Mouse (Mus musculus) intestine, embryonic 14.5 days (tissue): ENCODE measurements around the gene Ruvbl2. TPM values are rescaled to one million over a fixed set of nuclear protein-coding genes. Genes with fewer than 3 reads are reported as not detected.

ENCODE experiments used
- ATAC-seq: fragments of 200-750 bp; cut with Nextera tagmentation; replicated peaks from 2 replicates; pipeline ENCODE4 v1.8.0; 2017; ENCODE audit warnings: low read depth, moderate number of reproducible peaks, moderate TSS enrichment, moderate library complexity; ENCODE audit not compliant: low FRiP score, low TSS enrichment
- DNase-seq: peaks from one replicate; pipeline ENCODE4 v3.0.0-alpha.2; 2018; ENCODE audit warnings: low spot score
- H3K27ac ChIP-seq: fragments of 300-500 bp; sonication (generic); 2 replicates; pipeline ENCODE4 v1.5.1; 2014; ENCODE audit warnings: low read depth, mild to moderate bottlenecking, control low read depth
- H3K27me3 ChIP-seq: fragments of 300-500 bp; sonication (generic); replicated peaks from 2 replicates; pipeline ENCODE4 v1.6.1; 2014; ENCODE audit warnings: low read length, control low read depth; ENCODE audit not compliant: control insufficient read depth, insufficient read depth
- H3K36me3 ChIP-seq: fragments of 300-500 bp; sonication (generic); 2 replicates; pipeline ENCODE4 v1.6.1; 2014; ENCODE audit warnings: low read length, control low read depth; ENCODE audit not compliant: control insufficient read depth, insufficient read depth
- H3K4me1 ChIP-seq: fragments of 300-500 bp; sonication (generic); replicated peaks from 2 replicates; pipeline ENCODE4 v1.6.1; 2014; ENCODE audit warnings: low read length, control low read depth, mixed read lengths; ENCODE audit not compliant: control insufficient read depth, insufficient read depth
- H3K4me2 ChIP-seq: fragments of 300-500 bp; sonication (generic); 2 replicates; pipeline ENCODE4 v1.6.1; 2014; ENCODE audit warnings: low read length
- H3K4me3 ChIP-seq: fragments of 300-500 bp; sonication (generic); 2 replicates; pipeline ENCODE4 v1.5.1; 2014; ENCODE audit warnings: low read depth, low read length, control low read depth, mixed read lengths
- H3K9ac ChIP-seq: fragments of 300-500 bp; sonication (generic); 2 replicates; pipeline ENCODE4 v1.6.1; 2014; ENCODE audit warnings: mild to moderate bottlenecking, low read length
- H3K9me3 ChIP-seq: fragments of 300-500 bp; sonication (generic); 2 replicates; pipeline ENCODE4 v1.6.1; 2016; ENCODE audit warnings: low read length, control low read depth; ENCODE audit not compliant: control insufficient read depth
- WGBS: fragments of 180-500 bp; shearing (Covaris S2); extraction: QIAGEN DNeasy Blood & Tissue Kit; methylation state at CpG from one replicate; pipeline ENCODE4 v1.1.7; 2014; 5-methylcytosine and 5-hydroxymethylcytosine counted together
- microRNA-seq: library from miRNA; unstranded; fragments of <30 nt; microRNA quantifications from one replicate; pipeline ENCODE4, GENCODE M21; 2016
- polyA plus RNA-seq: library from polyadenylated mRNA; unstranded; fragments of >200 nt; fragmentation: Nextera tagmentation; extraction: Ambion mirVana; gene quantifications from 2 replicates; pipeline ENCODE4 v1.2.1, GENCODE M21; 2014

Gene Ruvbl2
- polyA plus RNA-seq, 1 experiment from 2014 or later: 164 TPM

DNA sequence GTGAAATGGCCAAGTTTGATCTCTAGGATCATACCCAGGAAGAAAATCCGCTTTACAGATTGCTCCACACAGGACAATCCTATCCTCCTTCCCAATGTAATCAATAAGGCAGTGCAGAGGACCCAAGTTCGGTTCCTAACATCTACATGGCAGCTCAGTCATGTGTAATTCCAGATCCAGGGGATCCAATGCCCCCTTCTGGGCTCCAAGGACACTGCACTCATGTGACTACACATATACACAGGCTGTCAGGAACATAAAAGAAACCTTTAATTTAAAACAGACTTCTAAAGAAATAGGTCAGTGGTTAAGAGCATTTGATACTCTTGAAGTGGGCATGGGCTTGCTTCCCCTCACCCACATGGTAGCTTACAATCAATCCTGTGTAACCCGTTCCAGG, 51.8 kb downstream of the Ruvbl2 start:
- H3K4me2 ChIP-seq: no peak overlapping the region
- H3K9me3 ChIP-seq: no peaks in the 10 kb centered on the region
- H3K36me3 ChIP-seq: peaks cover 99% of the 10 kb centered on the region
- no peak overlapping the region for H3K4me3 ChIP-seq
- no peak overlapping the region for H3K27ac ChIP-seq
- DNase-seq: no peak
- H3K4me1 ChIP-seq: no peaks in the 10 kb centered on the region
- WGBS: 86% methylated on average over 3 of the region's 3 CpGs
- H3K9ac ChIP-seq: no peak overlapping the region
- ATAC-seq: no peak
- no peaks in the 10 kb centered on the region for H3K27me3 ChIP-seq

DNA sequence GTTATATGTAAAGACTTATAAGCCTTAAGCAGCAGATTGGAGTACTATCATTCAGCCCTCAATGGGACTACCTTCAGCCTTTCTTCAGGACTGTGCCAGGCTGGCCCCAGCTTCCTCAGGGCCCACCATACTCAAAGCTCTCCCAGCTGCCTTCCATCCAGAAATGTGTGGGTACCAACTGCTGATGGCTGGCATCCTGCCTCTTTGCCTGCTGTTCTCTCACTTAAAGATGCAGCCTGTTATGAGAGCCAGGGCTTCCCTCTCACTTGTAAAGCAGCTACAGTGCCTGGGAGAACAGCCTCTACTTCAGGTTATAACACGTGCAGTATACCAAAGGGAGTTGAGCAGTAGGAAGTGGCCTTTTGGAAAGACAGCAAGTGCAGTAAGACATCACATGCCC, 61.8 kb downstream of the Ruvbl2 start:
- Histone ChIP-seq H3K9ac (no peak overlapping the region), H3K4me2 (no peak overlapping the region), H3K4me3 (no peak overlapping the region), H3K27me3 (no peaks in the 10 kb centered on the region), H3K27ac (no peak overlapping the region), H3K9me3 (no peaks in the 10 kb centered on the region), H3K36me3 (peaks cover 88% of the 10 kb centered on the region), H3K4me1 (0 out of 2 replicates have a peak, but pooled peaks cover under 1% of the 10 kb centered on the region)
- 88% methylated on average over 1 of the region's 1 CpGs for WGBS
- no peak for ATAC-seq
- DNase-seq: no peak

DNA sequence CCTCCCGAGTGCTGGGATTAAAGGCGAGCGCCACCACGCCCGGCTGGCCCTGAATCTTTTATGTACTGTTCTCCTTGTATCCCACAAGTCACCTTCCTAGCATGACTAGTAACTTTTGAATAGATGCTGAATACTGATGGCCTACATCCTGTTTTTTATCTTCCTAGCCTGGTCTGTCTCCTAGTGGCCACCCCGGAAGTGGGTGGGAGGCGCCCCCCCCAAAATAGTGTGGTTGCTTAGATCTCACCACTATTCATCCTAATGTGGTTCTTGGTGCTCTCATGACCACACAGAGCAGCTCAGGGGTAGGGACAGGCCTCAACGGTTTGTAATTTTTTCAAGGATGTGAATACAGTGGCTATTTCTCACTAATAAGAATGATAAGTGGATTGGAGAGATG, 63.3 kb downstream of the Ruvbl2 start:
- ATAC-seq (no peak), DNase-seq (no peak)
- Histone ChIP-seq H3K4me1 (peaks cover 5% of the 10 kb centered on the region; the same call in 1 of the 2 replicates), H3K4me2 (no peak overlapping the region), H3K27ac (no peak overlapping the region), H3K27me3 (peaks cover 4% of the 10 kb centered on the region; the same call in 1 of the 2 replicates), H3K9me3 (no peaks in the 10 kb centered on the region), H3K36me3 (peaks cover 74% of the 10 kb centered on the region), H3K9ac (no peak overlapping the region), H3K4me3 (no peak overlapping the region)
- 95% methylated on average over 8 of the region's 8 CpGs for WGBS

DNA sequence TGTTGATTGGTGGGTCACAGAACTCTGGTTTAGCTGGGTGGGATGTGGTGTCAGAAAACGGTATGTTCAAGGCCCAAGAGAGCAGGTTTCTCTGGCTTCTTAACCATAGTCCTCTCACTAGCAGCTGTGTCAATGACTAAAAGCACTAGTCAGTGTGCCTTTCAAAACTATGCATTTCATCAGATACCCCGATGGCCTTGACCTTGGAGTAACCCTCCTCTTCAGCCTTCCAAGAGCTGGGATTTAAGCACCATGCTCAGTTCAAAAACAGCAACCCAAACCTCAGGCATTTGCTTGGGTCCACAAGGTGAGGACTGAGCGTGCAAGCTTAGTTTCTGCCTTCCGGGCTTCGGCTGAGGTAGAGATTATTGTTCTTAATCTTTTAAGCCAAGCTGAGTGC, 65.5 kb downstream of the Ruvbl2 start:
- ATAC-seq: no peak
- peaks cover 16% of the 10 kb centered on the region for H3K27me3 ChIP-seq
- no peak overlapping the region for H3K27ac ChIP-seq
- H3K9me3 ChIP-seq: no peaks in the 10 kb centered on the region
- WGBS: 87% methylated on average over 5 of the region's 5 CpGs
- peaks cover 10% of the 10 kb centered on the region; the same call in 1 of the 2 replicates for H3K4me1 ChIP-seq
- H3K4me3 ChIP-seq: no peak overlapping the region
- peaks cover 51% of the 10 kb centered on the region for H3K36me3 ChIP-seq
- H3K4me2 ChIP-seq: no peak overlapping the region
- no peak for DNase-seq
- H3K9ac ChIP-seq: no peak overlapping the region

Small RNA genes within 50 kb of the gene (microRNA-seq; reads per million reads assigned to microRNA genes)
- gene Gm22133: not detected

Other genes starting within 250 kb of the Ruvbl2 start
- 0.43 and 0.73 TPM in 2 replicates for gene Ccdc155, start 233.2 kb downstream of the Ruvbl2 start, polyA plus RNA-seq
- 0.80 and 1.0 TPM in 2 replicates for gene Dkkl1, start 225.9 kb downstream of the Ruvbl2 start, polyA plus RNA-seq
- 129 and 139 TPM in 2 replicates for gene Tead2, start 222.3 kb downstream of the Ruvbl2 start, polyA plus RNA-seq
- gene Cd37, start 199.0 kb downstream of the Ruvbl2 start, polyA plus RNA-seq: 2.6 and 3.0 TPM in 2 replicates
- 0.24 TPM in 1 of 2 replicates, not detected in the other for gene Slc6a16, start 197.0 kb downstream of the Ruvbl2 start, polyA plus RNA-seq
- not detected in 2 replicates for gene Slc6a21, start 160.6 kb downstream of the Ruvbl2 start, polyA plus RNA-seq
- 18.7 and 21.3 TPM in 2 replicates for gene Trpm4, start 104.3 kb downstream of the Ruvbl2 start, polyA plus RNA-seq
- gene Hrc, start 102.8 kb downstream of the Ruvbl2 start, polyA plus RNA-seq: 0.58 and 0.63 TPM in 2 replicates
- gene Ppfia3, start 71.1 kb downstream of the Ruvbl2 start, polyA plus RNA-seq: 5.5 and 5.8 TPM in 2 replicates
- 3.0 and 3.2 TPM in 2 replicates for gene Lin7b, start 67.5 kb downstream of the Ruvbl2 start, polyA plus RNA-seq
- gene Snrnp70, start 42.4 kb downstream of the Ruvbl2 start, polyA plus RNA-seq: 77.1 and 86.0 TPM in 2 replicates
- 0.11 TPM in 1 of 2 replicates, not detected in the other for gene Kcna7, start 32.4 kb downstream of the Ruvbl2 start, polyA plus RNA-seq
- 2.3 and 3.9 TPM in 2 replicates for gene Ntf5, start 24.4 kb downstream of the Ruvbl2 start, polyA plus RNA-seq
- gene Lhb, start 17.3 kb downstream of the Ruvbl2 start, polyA plus RNA-seq: 0.38 and 0.47 TPM in 2 replicates
- gene Gys1, start 3.3 kb downstream of the Ruvbl2 start, polyA plus RNA-seq: 36.0 and 36.2 TPM in 2 replicates
- gene Ftl1, start 21.8 kb upstream of the Ruvbl2 start, polyA plus RNA-seq: 4,654 and 4,671 TPM in 2 replicates
- 134 and 139 TPM in 2 replicates for gene Bax, start 28.8 kb upstream of the Ruvbl2 start, polyA plus RNA-seq
- 1.8 and 2.3 TPM in 2 replicates for gene Tulp2, start 43.8 kb upstream of the Ruvbl2 start, polyA plus RNA-seq
- gene Gm45808, start 48.7 kb upstream of the Ruvbl2 start, polyA plus RNA-seq: not detected in 2 replicates
- gene Dhdh, start 50.7 kb upstream of the Ruvbl2 start, polyA plus RNA-seq: 2.9 and 3.5 TPM in 2 replicates
- 192 and 204 TPM in 2 replicates for gene Nucb1, start 72.3 kb upstream of the Ruvbl2 start, polyA plus RNA-seq
- 14.7 and 15.0 TPM in 2 replicates for gene Ppp1r15a, start 88.2 kb upstream of the Ruvbl2 start, polyA plus RNA-seq
- 0.97 and 1.5 TPM in 2 replicates for gene Plekha4, start 88.2 kb upstream of the Ruvbl2 start, polyA plus RNA-seq
- gene Hsd17b14, start 116.8 kb upstream of the Ruvbl2 start, polyA plus RNA-seq: 2.3 and 2.5 TPM in 2 replicates
- gene Bcat2, start 132.1 kb upstream of the Ruvbl2 start, polyA plus RNA-seq: 56.7 and 60.1 TPM in 2 replicates
- 0.19 and 0.58 TPM in 2 replicates for gene Fgf21, start 177.4 kb upstream of the Ruvbl2 start, polyA plus RNA-seq
- 0.65 and 0.70 TPM in 2 replicates for gene Fut1, start 179.2 kb upstream of the Ruvbl2 start, polyA plus RNA-seq
- gene Izumo1, start 183.7 kb upstream of the Ruvbl2 start, polyA plus RNA-seq: 0.13 and 0.27 TPM in 2 replicates
- 7.7 and 9.1 TPM in 2 replicates for gene Rasip1, start 189.4 kb upstream of the Ruvbl2 start, polyA plus RNA-seq
- gene Mamstr, start 201.9 kb upstream of the Ruvbl2 start, polyA plus RNA-seq: 5.1 and 6.8 TPM in 2 replicates
- gene Fut2, start 228.3 kb upstream of the Ruvbl2 start, polyA plus RNA-seq: 7.9 and 8.3 TPM in 2 replicates
- gene Ntn5, start 245.9 kb upstream of the Ruvbl2 start, polyA plus RNA-seq: 0.80 and 0.83 TPM in 2 replicates